Mouse (Mus musculus) hindbrain, embryonic 12.5 days (tissue): ENCODE data around the gene Gm3402. TPM values are rescaled to one million over a fixed set of nuclear protein-coding genes. Genes with fewer than 3 reads are reported as not detected.
"Not testable (repeated sequence)": the region's sequence is repeated elsewhere in the genome, so short reads cannot be mapped to it uniquely, and the experiment has no call there.

Experiments
- ATAC-seq: fragments of 200-750 bp; cut with Nextera tagmentation; 2 replicates; pipeline ENCODE4 v1.8.0; 2017; ENCODE audit warnings: moderate TSS enrichment; ENCODE audit not compliant: low FRiP score
- H3K27ac ChIP-seq: fragments of 300-500 bp; sonication (generic); 2 replicates; pipeline ENCODE4 v1.5.1; 2016; ENCODE audit warnings: mild to moderate bottlenecking
- H3K27me3 ChIP-seq: fragments of 300-500 bp; sonication (generic); 2 replicates; pipeline ENCODE4 v1.6.1; 2016; ENCODE audit warnings: mild to moderate bottlenecking
- H3K36me3 ChIP-seq: fragments of 300-500 bp; sonication (generic); 2 replicates; pipeline ENCODE4 v1.6.1; 2016; ENCODE audit warnings: mild to moderate bottlenecking
- H3K4me1 ChIP-seq: fragments of 300-500 bp; sonication (generic); 2 replicates; pipeline ENCODE4 v1.6.1; 2016
- H3K4me2 ChIP-seq: fragments of 300-500 bp; sonication (generic); replicated peaks from 2 replicates; pipeline ENCODE4 v1.6.1; 2016; ENCODE audit warnings: mild to moderate bottlenecking
- H3K4me3 ChIP-seq: fragments of 300-500 bp; sonication (generic); 2 replicates; pipeline ENCODE4 v1.5.1; 2016; ENCODE audit warnings: mild to moderate bottlenecking
- H3K9ac ChIP-seq: fragments of 300-500 bp; sonication (generic); 2 replicates; pipeline ENCODE4 v1.6.1; 2016; ENCODE audit warnings: mild to moderate bottlenecking, moderate library complexity
- H3K9me3 ChIP-seq: fragments of 300-500 bp; sonication (generic); replicated peaks from 2 replicates; pipeline ENCODE4 v1.6.1; 2016; ENCODE audit warnings: mild to moderate bottlenecking
- WGBS: fragments of 180-500 bp; shearing (Covaris S2); methylation state at CpG from one replicate; pipeline ENCODE4 v1.1.7; 2016; 5-methylcytosine and 5-hydroxymethylcytosine counted together
- polyA plus RNA-seq: library from polyadenylated mRNA; unstranded; fragments of >200 nt; fragmentation: Nextera tagmentation; extraction: Ambion mirVana; gene quantifications from 2 replicates; pipeline ENCODE4 v1.2.1, GENCODE M21; 2016

The Gm3402 gene
- not detected in 2 replicates for polyA plus RNA-seq

GRCm38 (mm10) chr5:146513823-146514222 lies at the start of gene Gm3402:
Gm3402 (plus strand) TSS chr5:146514123.
- not testable (repeated sequence) for H3K4me2 ChIP-seq, H3K4me3 ChIP-seq, H3K27me3 ChIP-seq, ATAC-seq, H3K4me1 ChIP-seq, H3K9ac ChIP-seq, H3K36me3 ChIP-seq, H3K9me3 ChIP-seq, H3K27ac ChIP-seq
- 57% methylated on average over 1 of the region's 5 CpGs for WGBS

- Histone ChIP-seq H3K9me3 (no peaks in the 10 kb centered on the region), H3K27me3 (no peaks in the 10 kb centered on the region), H3K9ac (no peak overlapping the region), H3K4me1 (no peaks in the 10 kb centered on the region), H3K4me2 (no peak overlapping the region), H3K4me3 (no peak overlapping the region), H3K36me3 (peaks cover 32% of the 10 kb centered on the region), H3K27ac (no peak overlapping the region)
- 96% methylated on average over 19 of the region's 19 CpGs for WGBS
- no peak for ATAC-seq
These were observed 47.3 kb upstream of the Gm3402 start for GRCm38 (mm10) chr5:146466663-146467062.

GRCm38 (mm10) chr5:146468311-146468710 lies 45.6 kb upstream of the Gm3402 start:
- 88% methylated on average over 9 of the region's 9 CpGs for WGBS
- H3K36me3 ChIP-seq: peaks cover 32% of the 10 kb centered on the region
- no peak overlapping the region for H3K4me2 ChIP-seq
- no peak overlapping the region for H3K27ac ChIP-seq
- ATAC-seq: no peak
- no peak overlapping the region for H3K4me3 ChIP-seq
- H3K9me3 ChIP-seq: no peaks in the 10 kb centered on the region
- no peaks in the 10 kb centered on the region for H3K27me3 ChIP-seq
- no peaks in the 10 kb centered on the region for H3K4me1 ChIP-seq
- no peak overlapping the region for H3K9ac ChIP-seq

GRCm38 (mm10) chr5:146470821-146471220 lies 43.1 kb upstream of the Gm3402 start:
- no peak overlapping the region for H3K27ac ChIP-seq
- WGBS: 89% methylated on average over 9 of the region's 9 CpGs
- H3K4me2 ChIP-seq: no peak overlapping the region
- no peak for ATAC-seq
- H3K9me3 ChIP-seq: no peaks in the 10 kb centered on the region
- H3K36me3 ChIP-seq: peaks cover 32% of the 10 kb centered on the region
- no peaks in the 10 kb centered on the region for H3K4me1 ChIP-seq
- H3K9ac ChIP-seq: no peak overlapping the region
- no peaks in the 10 kb centered on the region for H3K27me3 ChIP-seq
- no peak overlapping the region for H3K4me3 ChIP-seq

GRCm38 (mm10) chr5:146471311-146471710 lies 42.6 kb upstream of the Gm3402 start:
- H3K4me1 ChIP-seq: no peaks in the 10 kb centered on the region
- no peaks in the 10 kb centered on the region for H3K27me3 ChIP-seq
- H3K36me3 ChIP-seq: peaks cover 32% of the 10 kb centered on the region
- no peaks in the 10 kb centered on the region for H3K9me3 ChIP-seq
- ATAC-seq: no peak
- H3K9ac ChIP-seq: no peak overlapping the region
- H3K27ac ChIP-seq: no peak overlapping the region
- no peak overlapping the region for H3K4me3 ChIP-seq
- 89% methylated on average over 5 of the region's 5 CpGs for WGBS
- H3K4me2 ChIP-seq: no peak overlapping the region

- no peaks in the 10 kb centered on the region for H3K9me3 ChIP-seq
- peaks cover 31% of the 10 kb centered on the region for H3K36me3 ChIP-seq
- H3K27me3 ChIP-seq: no peaks in the 10 kb centered on the region
- no peak overlapping the region for H3K4me2 ChIP-seq
- H3K4me1 ChIP-seq: no peaks in the 10 kb centered on the region
- 95% methylated on average over 12 of the region's 12 CpGs for WGBS
- H3K9ac ChIP-seq: no peak overlapping the region
- H3K27ac ChIP-seq: no peak overlapping the region
- H3K4me3 ChIP-seq: no peak overlapping the region
- ATAC-seq: no peak
These were observed 42.1 kb upstream of the Gm3402 start for GRCm38 (mm10) chr5:146471821-146472220.

GRCm38 (mm10) chr5:146479564-146479963 lies 34.4 kb upstream of the Gm3402 start:
- not testable (repeated sequence) for H3K36me3 ChIP-seq, H3K4me1 ChIP-seq, H3K9me3 ChIP-seq, ATAC-seq, H3K9ac ChIP-seq, H3K4me3 ChIP-seq, H3K4me2 ChIP-seq, H3K27ac ChIP-seq, H3K27me3 ChIP-seq
- WGBS: 11% methylated on average over 4 of the region's 4 CpGs

GRCm38 (mm10) chr5:146481665-146482064 lies 32.3 kb upstream of the Gm3402 start, which contains the start of gene Gm6408:
Gm6408 (plus strand) TSS chr5:146481965.
- not testable (repeated sequence) for H3K27me3 ChIP-seq, H3K4me3 ChIP-seq, H3K36me3 ChIP-seq, H3K4me1 ChIP-seq, H3K27ac ChIP-seq, H3K9me3 ChIP-seq, H3K4me2 ChIP-seq, ATAC-seq, H3K9ac ChIP-seq
- 83% methylated on average over 3 of the region's 3 CpGs for WGBS

- H3K27me3 ChIP-seq, H3K27ac ChIP-seq, H3K4me2 ChIP-seq, H3K9ac ChIP-seq, H3K36me3 ChIP-seq, H3K4me1 ChIP-seq, H3K4me3 ChIP-seq, H3K9me3 ChIP-seq, ATAC-seq: not testable (repeated sequence)
- WGBS: 13% methylated on average over 3 of the region's 4 CpGs
These were observed 25.0 kb upstream of the Gm3402 start for GRCm38 (mm10) chr5:146488959-146489358.

- H3K9me3 ChIP-seq, H3K4me2 ChIP-seq, H3K9ac ChIP-seq, H3K4me1 ChIP-seq, H3K4me3 ChIP-seq, H3K27ac ChIP-seq, ATAC-seq, H3K36me3 ChIP-seq, H3K27me3 ChIP-seq: not testable (repeated sequence)
- no CpG with 5 or more reads among the region's 5 CpGs for WGBS
These were observed 22.9 kb upstream of the Gm3402 start, which contains the start of gene Gm6370 for GRCm38 (mm10) chr5:146491063-146491462. Gm6370 (plus strand) TSS chr5:146491363.

GRCm38 (mm10) chr5:146502099-146502498 lies 11.8 kb upstream of the Gm3402 start, which contains the start of gene 4930449I24Rik:
4930449I24Rik (plus strand) TSS chr5:146502399.
- not testable (repeated sequence) for H3K9ac ChIP-seq, ATAC-seq, H3K36me3 ChIP-seq, H3K4me2 ChIP-seq, H3K4me3 ChIP-seq, H3K4me1 ChIP-seq, H3K27me3 ChIP-seq, H3K27ac ChIP-seq, H3K9me3 ChIP-seq
- no CpG with 5 or more reads among the region's 5 CpGs for WGBS

- H3K27ac ChIP-seq: not testable (repeated sequence)
These were observed 11.6 kb downstream of the Gm3402 start, which contains the start of gene Gm3404 for GRCm38 (mm10) chr5:146525501-146525900. Gm3404 (plus strand) TSS chr5:146525801.

GRCm38 (mm10) chr5:146537347-146537746 lies 23.4 kb downstream of the Gm3402 start, which contains the start of gene Gm3409:
Gm3409 (plus strand) TSS chr5:146537647.
- not testable (repeated sequence) for H3K4me3 ChIP-seq, H3K9me3 ChIP-seq, H3K27ac ChIP-seq, H3K4me1 ChIP-seq, H3K27me3 ChIP-seq, H3K4me2 ChIP-seq, ATAC-seq, H3K36me3 ChIP-seq, H3K9ac ChIP-seq
- WGBS: 96% methylated on average over 3 of the region's 3 CpGs

More at GRCm38 (mm10) chr5:146525501-146525900, 11.6 kb downstream of the Gm3402 start, which contains the start of gene Gm3404:
- not testable (repeated sequence) for H3K4me2 ChIP-seq, H3K4me1 ChIP-seq, ATAC-seq, H3K9me3 ChIP-seq, H3K9ac ChIP-seq, H3K4me3 ChIP-seq, H3K27me3 ChIP-seq, H3K36me3 ChIP-seq
- WGBS: 84% methylated on average over 3 of the region's 3 CpGs
